Mouse (Mus musculus) erythroblast, embryonic 14.5 days (primary cell): Measurements from ENCODE around the gene Susd6.

Experiments used
- GATA1 ChIP-seq: IDR thresholded peaks from 2 replicates; pipeline ENCODE4 v1.6.1; 2012; ENCODE audit warnings: low read length, inconsistent platforms, mixed read lengths
- TAL1 ChIP-seq: IDR thresholded peaks from 3 replicates; pipeline ENCODE4 v1.6.1; 2012; ENCODE audit warnings: low read length, inconsistent platforms, mixed read lengths

DNA sequence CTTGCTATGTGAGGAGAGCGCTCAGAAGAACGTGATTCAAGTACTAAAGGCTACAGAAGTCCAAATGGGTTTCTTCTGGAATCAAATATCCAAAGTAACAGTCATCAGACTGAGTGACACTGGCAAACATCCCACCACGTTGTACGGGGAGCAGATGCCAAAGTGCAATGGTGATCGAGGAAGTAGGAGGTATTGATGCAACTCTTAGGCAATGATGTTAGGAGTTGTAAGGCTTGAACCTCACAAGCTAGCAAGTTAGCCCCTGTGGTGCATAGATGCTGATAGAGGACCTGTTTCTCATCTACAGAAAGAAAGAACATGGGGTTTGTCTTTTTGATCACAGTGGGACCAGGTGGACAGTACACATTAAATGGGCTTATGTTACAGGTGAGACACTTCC is 27.3 kb upstream of the Susd6 start:
- TF ChIP-seq TAL1 (no peak), GATA1 (no peak)
